Mouse (Mus musculus): ENCODE results near the gene Dhdh. TPM values are rescaled to one million over a fixed set of nuclear protein-coding genes. Genes with fewer than 3 reads are reported as not detected.
"Not testable (repeated sequence)": the region's sequence is repeated elsewhere in the genome, so short reads cannot be mapped to it uniquely, and the experiment has no call there.

Gene Dhdh
- total RNA-seq, 2 experiments from 2014 or later = 9.4 to 10.5 TPM

DNA sequence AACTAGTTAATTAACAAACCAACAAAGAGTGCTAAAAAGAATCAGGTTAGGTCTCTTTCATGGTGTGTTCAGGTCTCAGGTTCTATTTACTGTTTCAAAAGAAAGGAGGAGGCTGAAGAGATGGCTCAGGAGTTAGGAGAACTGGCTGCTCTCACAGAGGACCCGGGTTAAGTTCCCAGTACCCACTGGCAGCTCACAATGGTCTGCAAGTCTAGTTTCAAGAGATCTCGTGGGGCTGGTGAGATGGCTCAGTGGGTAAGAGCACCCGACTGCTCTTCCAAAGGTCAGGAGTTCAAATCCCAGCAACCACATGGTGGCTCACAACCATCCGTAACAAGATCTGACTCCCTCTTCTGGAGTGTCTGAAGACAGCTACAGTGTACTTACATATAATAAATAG, 8.3 kb downstream of the Dhdh start:
- intact Hi-C loops (cut with DNase I; ENCODE audit: low total_unique reads) = not testable (repeated sequence)

DNA sequence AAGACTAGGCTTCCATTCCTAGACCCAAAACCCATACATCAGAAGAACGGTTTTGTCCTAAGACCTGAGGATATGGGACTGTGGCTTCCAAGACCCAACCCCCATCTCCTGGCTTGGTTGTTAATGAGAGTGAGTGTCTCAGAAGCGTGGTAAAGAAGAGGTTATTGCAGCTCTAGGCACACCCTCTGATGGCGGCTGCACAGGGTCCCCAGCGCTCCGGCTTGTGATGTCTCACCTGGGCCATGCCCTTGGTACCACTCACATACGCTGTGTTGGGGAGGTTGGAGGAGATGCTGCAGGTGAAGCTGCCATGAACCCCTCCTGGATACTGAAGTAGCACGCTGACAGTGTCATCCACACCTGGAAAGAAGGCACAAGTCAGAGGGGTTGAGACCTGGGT, 9.8 kb downstream of the Dhdh start:
- no peak for DNase-seq
- intact Hi-C loops (cut with DNase I; ENCODE audit: low total_unique reads) = loop anchor here (5.0 kb wide), 1 partner anchor 84 kb away; no protein-coding TSS in a partner anchor

More for the DNA sequence above, 8.3 kb downstream of the Dhdh start:
- DNase-seq = not testable (repeated sequence)

DNA sequence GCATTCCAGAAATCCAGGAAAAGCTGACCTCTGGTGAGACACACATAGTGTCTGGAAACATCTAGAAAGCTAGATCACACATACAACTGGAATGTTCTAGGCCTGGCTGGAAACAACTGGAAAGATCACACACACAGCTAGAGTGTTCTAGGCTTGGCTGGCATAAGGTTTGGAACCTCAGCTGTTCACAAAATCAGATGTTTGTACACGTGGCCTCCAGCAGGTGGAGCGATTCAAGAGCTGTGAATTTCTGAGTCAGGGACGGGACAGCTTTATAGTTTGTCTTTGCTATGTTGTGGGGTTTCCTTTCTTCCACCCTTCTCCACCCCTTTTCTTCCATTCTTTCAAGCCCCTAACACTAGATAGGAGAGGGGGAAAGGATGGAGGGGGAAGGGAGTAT, 11.6 kb downstream of the Dhdh start:
- intact Hi-C loops (cut with DNase I; ENCODE audit: low total_unique reads) = loop anchor here (5.0 kb wide), 1 partner anchor 85 kb away; no protein-coding TSS in a partner anchor
- DNase-seq = peak; percentile 51

DNA sequence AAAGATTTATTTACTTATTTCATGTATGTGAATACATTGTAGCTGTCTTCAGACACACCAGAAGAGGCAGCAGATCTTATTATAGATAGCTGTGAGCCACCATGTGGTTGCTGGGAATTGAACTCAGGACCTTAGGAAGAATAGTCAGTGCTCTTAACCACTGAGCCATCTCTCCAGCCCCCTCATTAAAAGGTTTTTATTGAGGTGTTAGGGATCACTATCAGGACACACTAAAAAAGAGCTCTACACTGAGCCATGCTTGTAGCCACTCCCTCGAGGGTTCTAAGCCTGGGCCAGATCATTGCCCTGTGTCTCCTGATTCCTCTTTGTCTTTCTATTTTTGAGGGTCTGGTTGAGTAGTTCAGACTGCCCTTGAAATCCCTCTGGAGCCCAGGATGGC, 12.2 kb downstream of the Dhdh start:
- DNase-seq = no peak
- intact Hi-C loops (cut with DNase I; ENCODE audit: low total_unique reads) = loop anchor here (5.0 kb wide), 1 partner anchor 86 kb away; no protein-coding TSS in a partner anchor

DNA sequence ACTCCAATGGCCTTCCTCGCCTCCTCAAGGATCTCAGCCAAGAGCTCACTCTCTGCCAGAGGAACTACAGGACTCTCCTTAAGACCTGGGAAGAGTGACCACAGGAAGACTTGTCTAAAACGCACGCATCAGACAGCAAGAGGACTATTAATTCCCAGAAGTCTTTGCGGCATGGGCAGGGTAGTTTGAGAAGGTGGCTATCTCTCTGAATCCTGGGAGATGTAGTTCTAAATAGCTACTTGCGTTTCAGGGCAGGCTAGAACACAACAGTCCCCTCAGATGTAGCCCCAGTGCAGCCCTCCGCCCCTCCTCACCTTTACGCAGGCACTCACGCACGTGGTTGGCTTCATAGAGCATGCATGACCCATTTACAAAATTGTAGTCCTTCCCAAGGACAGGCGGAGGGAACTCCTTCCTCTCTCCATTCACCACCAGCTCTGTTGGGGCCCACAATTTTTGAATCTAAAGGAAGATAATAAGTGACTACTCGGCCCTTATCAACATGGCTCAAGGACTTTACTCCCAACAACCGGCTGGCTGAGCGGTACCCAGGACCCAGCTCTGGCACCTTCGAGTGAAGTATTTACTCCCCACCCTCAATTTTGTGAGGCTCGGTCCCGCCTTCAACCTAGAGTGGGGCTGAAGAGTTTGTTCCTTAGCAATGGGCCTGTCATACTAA, 13.2 kb downstream of the Dhdh start:
- intact Hi-C loops (cut with DNase I; ENCODE audit: low total_unique reads) = loop anchor here (5.0 kb wide), 1 partner anchor 87 kb away; no protein-coding TSS in a partner anchor
- no peak for DNase-seq

DNA sequence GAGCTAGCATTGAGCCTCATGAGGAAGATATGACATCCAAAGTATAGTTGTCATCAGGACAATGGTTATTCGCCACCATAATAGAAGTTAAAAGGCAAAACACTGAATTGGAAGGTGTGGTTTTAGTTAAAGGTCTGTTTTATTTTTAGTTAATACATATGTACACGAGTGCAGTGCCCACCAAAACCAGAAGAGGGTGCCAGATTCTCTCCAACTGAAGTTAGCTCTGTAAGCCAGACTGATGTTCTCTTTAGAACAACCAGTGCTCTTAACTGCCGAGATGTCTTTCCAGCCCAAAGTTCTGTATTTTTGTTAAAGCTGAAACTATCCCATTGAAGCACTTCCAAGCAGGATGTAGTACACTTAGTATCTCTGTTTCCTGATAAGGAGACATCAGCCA, 17.7 kb downstream of the Dhdh start:
- intact Hi-C loops (cut with DNase I; ENCODE audit: low total_unique reads) = no loop called here
- DNase-seq = peak; percentile 66

DNA sequence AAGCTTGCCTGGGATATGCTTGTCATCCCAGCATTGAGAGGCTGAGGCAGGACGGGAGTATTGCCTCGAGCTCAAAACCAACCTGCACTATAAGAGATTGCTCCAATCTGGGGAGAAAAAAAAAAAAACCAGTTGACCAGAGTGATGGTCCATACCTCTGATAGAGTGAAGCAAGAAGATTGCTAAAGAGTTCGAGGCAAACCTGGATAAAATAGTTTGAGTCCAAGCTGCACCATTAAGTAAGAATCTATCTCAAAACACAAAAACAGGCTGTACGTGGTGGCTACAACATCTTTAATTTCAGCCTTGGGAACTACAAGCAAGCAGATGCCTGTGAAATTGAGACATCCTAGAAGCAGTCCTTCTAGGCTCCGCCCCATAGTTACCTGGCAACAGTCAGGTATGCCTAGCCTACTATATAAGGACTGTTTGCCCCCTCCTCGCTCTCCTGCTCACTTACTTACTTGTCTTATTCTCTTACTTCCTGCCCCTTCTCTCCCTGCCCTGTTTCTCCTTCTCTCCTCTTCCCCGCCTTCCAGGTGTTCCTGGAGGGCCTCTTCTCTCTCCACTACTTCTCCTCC, 21.4 kb downstream of the Dhdh start:
- DNase-seq = no peak
- intact Hi-C loops (cut with DNase I; ENCODE audit: low total_unique reads) = no loop called here

DNA sequence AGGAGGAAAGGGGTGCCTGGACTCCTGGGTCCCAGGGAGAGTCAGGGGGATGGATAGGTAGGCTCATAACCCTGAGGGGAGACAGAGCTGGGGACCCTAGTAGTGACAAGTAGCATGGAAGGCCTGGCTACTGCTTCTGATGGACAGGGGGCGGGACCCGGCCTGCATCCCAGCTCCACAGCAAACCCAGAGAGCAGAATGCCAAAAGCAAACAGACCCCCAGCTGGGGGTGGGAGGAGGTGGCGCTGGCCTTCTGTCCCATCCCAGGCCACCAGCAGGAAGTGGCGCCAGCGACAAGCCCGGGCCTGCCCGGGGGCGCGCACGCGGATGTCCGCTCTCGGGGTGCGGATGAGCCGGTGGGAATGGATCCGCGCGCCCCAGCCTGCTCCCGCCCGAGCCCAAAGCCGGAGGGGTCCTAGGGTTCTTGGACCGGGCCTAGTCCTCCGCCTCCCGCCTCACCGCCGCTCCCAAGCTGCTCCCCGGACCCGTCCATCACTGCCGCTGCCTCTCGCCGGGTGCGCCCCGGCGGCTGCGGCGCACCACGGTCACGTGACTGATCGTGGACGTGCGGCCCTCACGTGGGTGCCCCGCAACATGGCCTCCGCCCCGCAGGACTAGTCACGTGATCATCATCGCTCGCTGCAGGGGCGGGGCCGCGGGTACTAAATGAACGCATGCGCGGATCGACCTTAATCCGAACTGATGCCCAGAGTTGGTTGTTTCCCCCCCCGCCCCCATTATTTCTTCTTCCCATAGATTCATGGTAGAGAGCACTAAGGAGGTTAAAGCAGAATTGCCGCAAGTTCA, 22.1 kb downstream of the Dhdh start, which contains the start of gene Bax:
Bax (minus strand) TSS at position 616 of the 807 bp plus-strand sequence.
- intact Hi-C loops (cut with DNase I; ENCODE audit: low total_unique reads) = no loop called here
- peak; percentile 97 for DNase-seq

DNA sequence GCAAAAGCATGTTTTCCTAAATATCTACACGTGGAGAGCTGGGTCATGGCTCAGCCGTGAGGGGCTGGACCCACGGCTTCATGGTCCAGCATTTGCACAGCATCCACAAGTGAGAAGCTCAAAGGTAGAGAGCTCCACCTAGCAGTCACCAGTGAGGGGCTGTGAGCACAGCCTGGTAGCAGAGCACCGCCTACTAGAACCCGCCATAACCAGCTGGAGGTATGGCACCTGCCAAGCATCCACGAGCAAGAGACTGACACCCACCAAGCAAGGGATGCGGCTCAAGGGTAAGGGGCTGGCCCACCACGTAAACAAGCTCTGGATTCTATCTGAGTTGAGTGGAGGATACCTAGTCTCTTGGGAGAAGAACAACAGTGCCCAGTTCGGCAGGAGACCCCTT, 23.1 kb downstream of the Dhdh start:
- no peak for DNase-seq
- intact Hi-C loops (cut with DNase I; ENCODE audit: low total_unique reads) = no loop called here

DNA sequence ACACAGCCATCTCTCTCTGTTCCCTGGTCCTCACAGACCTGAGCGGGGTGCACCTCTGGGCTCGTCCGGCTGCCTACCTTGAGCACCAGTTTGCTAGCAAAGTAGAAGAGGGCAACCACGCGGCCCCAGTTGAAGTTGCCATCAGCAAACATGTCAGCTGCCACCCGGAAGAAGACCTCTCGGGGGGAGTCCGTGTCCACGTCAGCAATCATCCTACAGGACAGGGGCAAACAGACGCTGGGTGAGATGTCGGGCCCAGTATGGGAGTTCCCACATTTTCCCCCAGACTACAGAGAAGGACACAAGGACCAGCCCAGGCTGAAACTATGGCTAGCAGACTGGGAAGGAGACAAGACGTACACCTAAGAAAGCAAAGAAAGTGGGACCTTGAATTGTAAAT, 23.5 kb downstream of the Dhdh start:
- intact Hi-C loops (cut with DNase I; ENCODE audit: low total_unique reads) = no loop called here
- DNase-seq = no peak

DNA sequence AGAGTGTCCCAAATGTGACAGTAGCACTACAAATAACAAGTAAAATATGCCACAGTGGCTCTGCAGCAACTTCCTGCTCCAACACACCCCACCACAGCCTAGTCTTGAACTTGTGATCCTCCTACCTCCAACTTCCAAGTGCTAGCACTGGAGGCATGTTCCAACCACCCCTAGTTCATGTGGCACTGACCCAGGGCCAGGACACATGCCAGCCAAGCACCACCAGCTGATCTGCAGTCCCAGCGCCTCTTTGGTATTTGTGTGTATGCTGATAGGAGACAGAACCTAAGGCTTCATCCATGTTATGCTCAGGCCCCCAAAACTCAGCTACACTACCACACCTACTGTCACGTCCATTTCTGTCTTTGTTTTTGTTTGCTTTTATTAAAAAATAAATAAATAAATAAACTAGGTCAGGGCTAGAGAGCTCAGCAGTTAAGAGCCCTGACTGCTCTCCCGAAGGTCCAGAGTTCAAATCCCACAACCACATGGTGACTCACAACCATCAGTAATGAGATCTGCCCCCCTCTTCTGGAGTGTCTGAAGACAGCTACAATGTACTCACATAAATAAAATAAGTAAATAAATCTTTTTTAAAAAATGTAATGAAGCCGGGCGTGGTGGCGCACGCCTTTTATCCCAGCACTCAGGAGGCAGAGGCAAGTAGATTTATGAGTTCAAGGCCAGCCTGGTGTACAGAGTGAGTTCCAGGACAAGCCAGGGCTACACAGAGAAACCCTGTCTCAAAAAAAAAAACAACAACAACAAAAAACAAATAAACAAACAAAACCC, 24.4 kb downstream of the Dhdh start:
- DNase-seq = no peak
- intact Hi-C loops (cut with DNase I; ENCODE audit: low total_unique reads) = no loop called here

DNA sequence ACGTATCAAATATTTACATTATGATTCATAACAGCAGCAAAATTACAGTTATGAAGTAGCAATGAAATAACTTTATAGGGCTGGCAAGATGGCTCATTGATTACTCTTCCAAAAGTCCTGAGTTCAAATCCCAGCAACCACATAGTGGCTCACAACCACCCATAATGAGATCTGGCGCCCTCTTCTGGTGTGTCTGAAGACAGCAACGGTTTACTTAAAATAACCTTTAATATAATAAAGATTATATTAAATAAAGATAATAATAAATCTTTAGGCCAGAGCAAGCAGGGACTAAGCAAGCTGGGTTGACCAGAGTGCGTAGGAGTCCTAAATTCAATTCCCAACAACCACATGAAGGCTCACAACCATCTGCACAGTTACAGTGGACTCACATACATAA, 25.7 kb downstream of the Dhdh start:
- DNase-seq; intact Hi-C loops (cut with DNase I; ENCODE audit: low total_unique reads): not testable (repeated sequence)

DNA sequence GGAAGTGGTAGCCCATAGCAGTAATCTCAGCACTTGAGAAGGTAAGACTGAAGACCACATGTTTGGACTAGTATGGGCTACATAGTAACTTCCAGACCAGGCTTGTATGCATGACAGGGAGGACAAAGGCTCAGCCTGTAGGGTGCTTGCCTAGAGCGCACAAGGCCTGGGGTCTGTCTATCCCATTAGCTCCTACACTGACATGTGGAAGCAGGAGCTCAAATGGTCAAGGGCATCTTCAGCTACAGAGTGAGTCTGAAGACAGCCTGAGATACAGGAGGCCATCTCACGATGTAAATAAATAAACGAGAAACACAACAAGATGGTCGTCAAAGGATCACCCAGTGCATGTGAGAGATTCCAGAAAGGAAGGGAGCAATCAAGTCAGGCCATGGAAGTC, 26.3 kb downstream of the Dhdh start:
- DNase-seq = no peak

DNA sequence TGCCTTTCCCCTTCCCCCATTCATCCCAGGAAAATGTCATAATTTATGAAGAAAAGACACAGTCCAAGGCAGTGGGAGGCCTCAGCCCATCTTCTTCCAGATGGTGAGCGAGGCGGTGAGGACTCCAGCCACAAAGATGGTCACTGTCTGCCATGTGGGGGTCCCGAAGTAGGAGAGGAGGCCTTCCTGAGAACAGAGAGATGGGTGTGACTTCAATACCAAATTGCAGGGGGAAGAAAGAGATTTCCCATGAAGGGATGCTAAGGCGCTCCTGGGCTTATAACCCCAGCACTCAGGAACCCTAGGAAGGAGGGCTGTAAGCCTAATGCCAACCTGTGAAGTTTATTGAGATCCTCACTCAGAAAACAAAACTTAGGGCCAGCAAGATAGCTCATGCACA, 26.8 kb downstream of the Dhdh start:
- no peak for DNase-seq
- intact Hi-C loops (cut with DNase I; ENCODE audit: low total_unique reads) = no loop called here

More for the DNA sequence above, 26.3 kb downstream of the Dhdh start:
- intact Hi-C loops (cut with DNase I; ENCODE audit: low total_unique reads) = no loop called here

DNA sequence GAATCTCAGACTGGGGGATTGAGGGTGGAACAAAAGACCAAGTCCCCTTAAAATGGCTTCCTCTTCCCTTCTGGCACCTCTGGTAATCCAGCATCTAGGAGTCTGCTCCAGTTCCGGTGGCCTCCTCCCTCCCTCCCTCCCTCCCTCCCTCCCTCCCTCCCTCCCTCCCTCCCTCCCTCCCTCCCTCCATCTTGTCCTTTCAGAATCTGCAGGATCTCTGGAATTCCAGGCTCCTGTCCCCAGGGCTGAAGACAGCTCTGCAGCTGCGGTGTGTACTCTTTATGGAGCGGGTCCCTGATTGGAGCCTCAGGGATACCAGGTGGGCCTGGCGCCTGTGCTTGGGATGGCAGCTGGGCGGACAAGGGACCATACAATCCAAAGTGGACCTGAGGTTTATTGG, 27.3 kb downstream of the Dhdh start:
- intact Hi-C loops (cut with DNase I; ENCODE audit: low total_unique reads) = no loop called here
- DNase-seq = peak; percentile 17

DNA sequence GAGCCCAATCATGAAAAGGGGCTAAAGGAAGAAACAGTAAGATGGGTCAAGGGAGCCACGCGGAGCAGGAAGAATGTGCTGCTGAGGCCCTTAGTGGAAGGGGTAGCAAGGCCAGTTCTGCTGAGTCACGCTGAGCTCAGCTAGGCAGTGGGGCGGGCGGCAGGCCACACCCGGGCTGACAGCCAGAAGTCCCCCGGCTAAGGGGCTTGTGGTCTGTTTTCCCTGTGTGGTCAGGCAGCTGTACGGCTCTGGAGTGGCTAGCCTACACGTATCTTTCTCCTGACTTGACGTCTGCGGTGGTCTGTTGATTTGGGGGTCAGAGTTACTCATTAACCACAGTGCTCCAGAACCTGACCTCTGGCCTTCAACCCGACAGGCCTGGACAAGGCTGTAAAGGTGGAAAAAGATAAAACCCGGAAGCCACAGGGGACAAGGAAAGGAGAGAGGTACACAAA, 27.7 kb downstream of the Dhdh start:
- intact Hi-C loops (cut with DNase I; ENCODE audit: low total_unique reads) = no loop called here
- peak; percentile 69 for DNase-seq

DNA sequence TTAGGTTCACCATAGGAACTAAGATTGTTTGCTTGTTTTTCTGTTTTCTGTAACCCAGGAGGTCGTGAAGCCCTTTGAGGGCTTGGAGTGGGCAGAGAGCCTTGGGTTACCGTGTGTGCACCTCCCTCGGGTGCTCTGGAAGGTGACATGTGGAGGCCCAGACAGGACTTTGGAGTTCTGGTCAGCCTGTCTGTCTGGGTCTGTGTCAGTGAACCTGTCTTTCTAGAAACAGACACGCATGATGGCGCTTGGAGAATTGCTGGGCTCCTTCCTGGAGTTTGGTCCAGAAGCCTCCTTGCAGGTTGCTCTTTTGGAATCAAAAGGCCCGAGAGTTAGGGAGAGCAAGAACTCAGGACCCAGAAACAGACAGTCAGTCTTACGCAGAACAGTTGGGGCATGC, 28.2 kb downstream of the Dhdh start:
- intact Hi-C loops (cut with DNase I; ENCODE audit: low total_unique reads) = no loop called here
- DNase-seq = no peak

DNA sequence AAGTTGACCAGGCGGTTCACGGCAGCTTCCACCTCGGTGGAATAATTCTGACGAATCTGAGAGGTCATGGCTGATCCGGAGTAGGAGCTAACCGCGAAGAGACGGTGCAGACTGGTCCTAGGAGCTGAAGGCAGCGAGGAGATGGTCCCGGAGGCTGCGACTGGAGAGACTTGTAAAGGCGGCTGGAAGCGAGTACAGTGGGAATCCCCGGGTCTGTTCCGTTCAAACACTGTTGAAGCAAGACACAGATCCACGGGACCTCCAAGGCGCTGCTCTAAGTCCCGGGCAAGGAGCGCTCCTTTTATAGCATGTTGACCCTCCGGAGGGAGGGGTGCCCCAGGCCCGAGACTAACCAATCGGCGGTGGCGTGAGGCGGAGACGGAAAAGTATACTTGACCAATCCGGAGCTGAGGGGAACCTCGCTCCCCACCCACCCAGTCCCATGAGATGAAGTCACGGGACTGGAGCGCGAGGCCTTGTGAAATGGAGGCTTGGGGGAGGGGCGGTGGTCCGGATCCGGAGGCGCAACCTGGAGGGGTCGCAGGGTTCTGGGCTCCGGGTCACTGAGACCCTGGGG, 29.0 kb downstream of the Dhdh start, which contains the start of gene Ftl1:
Ftl1 (minus strand) TSS at position 321 of the 577 bp plus-strand sequence.
- intact Hi-C loops (cut with DNase I; ENCODE audit: low total_unique reads) = not testable (repeated sequence)
- DNase-seq = peak; percentile 97
